Mouse (Mus musculus): Measurements from ENCODE around the gene Brd2.
A peak's percentile ranks its signal among the peaks of the same experiment; 100 is the strongest.

Gene Brd2

DNA sequence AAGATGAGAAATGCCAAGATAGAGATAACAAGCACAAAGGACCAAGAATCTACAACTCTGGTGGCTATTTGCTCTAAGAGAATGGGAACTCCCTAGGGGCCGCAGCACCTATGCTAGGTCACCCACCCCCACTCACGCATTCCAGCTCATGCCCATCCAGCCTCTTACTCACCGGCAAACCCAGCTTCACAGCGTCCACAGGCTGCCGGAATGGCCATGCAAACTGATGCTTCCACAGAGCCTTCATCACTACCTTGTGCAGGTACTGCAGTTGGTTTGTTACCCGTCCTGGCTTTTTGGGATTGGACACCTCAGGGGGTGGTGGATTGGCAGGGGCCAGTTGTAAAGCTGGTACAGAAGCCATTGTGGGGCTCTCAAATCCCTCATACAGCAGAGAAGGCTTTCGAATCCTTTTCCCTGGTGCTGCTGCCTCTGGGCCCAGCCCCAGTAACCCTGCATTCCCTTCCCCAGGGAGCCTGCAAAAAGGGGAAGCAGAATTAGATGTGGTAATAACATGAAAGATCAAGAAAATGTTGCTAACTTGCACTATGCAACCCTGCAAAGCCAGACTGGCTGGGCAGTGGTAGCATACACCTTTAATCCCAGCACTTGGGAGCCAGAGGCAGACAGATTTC is 5.6 kb downstream of the Brd2 start:
- DNase-seq (ENCODE audit: extremely low spot score, low spot score): no peak

DNA sequence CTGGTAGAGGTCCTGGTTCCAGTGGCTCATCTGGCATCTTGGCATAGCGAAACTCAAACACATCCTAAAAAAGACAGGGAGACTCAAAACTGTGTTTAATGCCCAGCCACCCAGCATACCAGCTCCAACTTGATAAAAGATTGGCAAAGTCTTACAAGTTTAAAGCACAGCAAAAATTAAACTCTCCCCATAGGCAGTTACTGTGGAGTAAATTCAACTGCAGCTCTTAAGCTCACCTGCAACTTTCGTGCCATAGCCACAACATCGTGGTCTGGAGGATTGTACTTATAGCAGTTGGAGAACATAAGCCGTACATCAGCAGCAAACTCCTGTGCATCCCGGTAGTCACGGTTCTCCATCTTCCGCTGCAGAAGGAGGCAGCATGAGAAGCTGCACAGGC is 8.3 kb downstream of the Brd2 start:
- no peak for DNase-seq (ENCODE audit: extremely low spot score, low spot score)

DNA sequence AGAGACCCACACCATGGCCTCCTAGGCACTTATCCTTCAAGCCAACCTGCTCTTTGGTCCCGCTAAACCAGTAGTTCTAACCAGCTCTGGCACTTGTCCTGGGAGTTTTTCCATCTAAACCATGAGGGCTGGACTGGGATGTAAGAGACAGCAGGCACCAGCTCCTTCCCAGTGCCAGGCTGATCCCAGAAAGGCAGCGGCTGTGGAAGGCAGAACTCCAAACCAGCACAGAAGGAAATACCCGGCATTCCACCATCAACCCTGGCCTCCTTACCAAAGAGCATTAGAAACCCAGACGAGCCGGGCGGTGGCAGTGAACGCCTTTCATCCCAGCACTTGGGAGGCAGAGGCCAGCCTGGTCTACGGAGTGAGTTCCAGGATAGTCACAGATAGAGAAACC is 12.1 kb downstream of the Brd2 start:
- no peak for DNase-seq (ENCODE audit: extremely low spot score, low spot score)

GRCm38 (mm10) chr17:34109806-34110195 is 12.6 kb downstream of the Brd2 start:
- no peak for DNase-seq (ENCODE audit: extremely low spot score, low spot score)

- no peak for DNase-seq (ENCODE audit: extremely low spot score, low spot score)
These were observed 13.2 kb downstream of the Brd2 start for GRCm38 (mm10) chr17:34109038-34109805.

GRCm38 (mm10) chr17:34108460-34108859 is 14.0 kb downstream of the Brd2 start:
- no peak for DNase-seq (ENCODE audit: extremely low spot score, low spot score)

DNA sequence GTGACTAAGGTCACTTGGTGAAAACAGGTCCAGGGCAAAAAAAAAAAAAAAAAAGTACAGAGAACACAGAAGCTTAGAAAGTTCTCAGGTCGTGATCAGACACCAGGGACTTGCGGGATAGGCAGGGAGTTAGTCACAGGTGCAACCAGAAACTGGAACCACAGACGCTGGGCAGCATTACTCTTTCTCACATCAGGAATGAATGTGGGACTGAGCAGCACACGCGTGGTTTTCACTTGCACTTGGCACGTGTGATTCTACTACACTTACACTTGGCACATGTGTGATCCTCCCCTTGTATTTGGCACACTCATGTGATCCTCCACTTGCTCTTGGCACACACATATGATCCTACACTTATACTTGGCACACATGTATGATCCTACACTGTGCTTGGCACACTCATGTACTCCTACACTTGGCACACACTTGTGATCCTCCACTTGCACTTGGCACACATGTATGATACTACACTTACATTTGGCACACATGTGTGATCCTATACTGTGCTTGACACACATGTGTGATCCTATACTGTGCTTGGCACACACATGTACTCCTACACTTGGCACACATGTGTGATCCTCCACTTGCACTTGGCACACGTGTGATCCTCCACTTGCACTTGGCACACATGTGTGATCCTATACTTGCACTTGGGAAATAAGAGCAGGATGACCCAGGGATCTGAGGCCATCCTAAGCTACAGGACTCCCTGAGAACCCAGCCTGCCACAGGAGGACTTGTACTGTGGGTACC is 15.1 kb downstream of the Brd2 start:
- DNase-seq (ENCODE audit: extremely low spot score, low spot score): no peak

GRCm38 (mm10) chr17:34106555-34106954 is 15.9 kb downstream of the Brd2 start:
- DNase-seq (ENCODE audit: extremely low spot score, low spot score): no peak

GRCm38 (mm10) chr17:34104804-34105203 is 17.6 kb downstream of the Brd2 start:
- no peak for DNase-seq (ENCODE audit: extremely low spot score, low spot score)

- no peak for DNase-seq (ENCODE audit: extremely low spot score, low spot score)
These were observed 19.6 kb downstream of the Brd2 start for GRCm38 (mm10) chr17:34102831-34103230.

DNA sequence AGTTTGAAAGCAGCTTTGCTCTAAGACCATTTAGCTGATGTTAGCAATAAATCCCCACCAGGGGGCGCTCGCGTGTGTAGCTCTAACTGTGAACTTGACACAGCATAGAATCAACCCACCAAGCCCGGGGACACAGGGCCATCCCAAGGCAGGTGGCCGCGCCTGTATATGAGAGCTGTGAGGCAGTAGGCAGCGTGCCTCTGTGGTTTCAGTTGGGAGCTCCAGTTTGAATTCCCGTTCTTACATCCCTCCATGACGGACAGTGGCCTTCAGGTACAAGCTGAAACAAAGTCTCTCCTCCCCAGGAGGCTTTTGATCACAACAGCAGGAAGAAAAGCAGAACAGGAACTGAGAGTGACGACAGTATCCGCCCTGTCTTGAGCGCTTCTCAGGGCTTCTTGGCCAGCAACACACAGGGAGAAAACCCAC is 20.8 kb downstream of the Brd2 start:
- peak; percentile 94 for DNase-seq (ENCODE audit: extremely low spot score, low spot score)

DNA sequence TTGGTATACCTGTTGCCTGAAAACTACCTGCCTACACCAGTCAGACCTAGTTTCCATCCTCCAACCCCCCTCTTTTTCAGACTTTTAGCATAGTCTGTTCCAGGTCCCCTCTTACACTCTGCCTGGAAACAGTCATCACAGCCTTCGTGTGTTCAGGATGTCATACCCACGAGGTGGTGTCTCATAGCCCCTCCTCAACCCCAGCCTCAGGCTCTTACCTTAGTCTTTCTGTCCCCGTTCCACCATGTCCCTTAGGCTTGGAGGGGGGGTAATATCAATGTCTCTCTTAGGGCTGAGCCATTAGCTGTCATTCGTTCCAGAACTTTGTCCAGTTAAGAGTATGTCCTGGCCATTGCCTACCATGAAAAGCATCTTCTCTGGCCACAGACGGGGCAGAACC is 21.2 kb downstream of the Brd2 start:
- no peak for DNase-seq (ENCODE audit: extremely low spot score, low spot score)

GRCm38 (mm10) chr17:34099531-34099930 is 22.9 kb downstream of the Brd2 start:
- DNase-seq (ENCODE audit: extremely low spot score, low spot score): no peak

GRCm38 (mm10) chr17:34098709-34099479 is 23.5 kb downstream of the Brd2 start:
- DNase-seq (ENCODE audit: extremely low spot score, low spot score): no peak

DNA sequence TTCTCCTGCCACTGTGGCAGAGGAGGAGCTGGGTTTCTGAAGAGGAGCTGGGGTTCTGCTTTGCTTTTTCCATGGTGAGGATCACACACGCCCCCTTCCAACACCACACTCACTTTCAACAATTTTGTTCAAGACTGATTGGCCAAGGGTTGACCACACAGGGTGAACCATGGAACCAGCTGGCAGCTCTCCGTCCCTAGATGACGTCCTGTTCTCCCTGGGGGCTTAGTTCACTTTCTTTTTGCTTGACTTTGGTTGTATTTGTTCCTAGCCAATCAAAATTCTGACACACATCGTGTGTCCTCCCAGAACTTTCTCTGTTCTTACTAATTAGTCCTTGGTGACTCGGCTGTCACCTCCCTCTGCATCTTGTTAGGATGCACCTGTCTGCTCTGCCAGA is 25.2 kb downstream of the Brd2 start:
- no peak for DNase-seq (ENCODE audit: extremely low spot score, low spot score)

DNA sequence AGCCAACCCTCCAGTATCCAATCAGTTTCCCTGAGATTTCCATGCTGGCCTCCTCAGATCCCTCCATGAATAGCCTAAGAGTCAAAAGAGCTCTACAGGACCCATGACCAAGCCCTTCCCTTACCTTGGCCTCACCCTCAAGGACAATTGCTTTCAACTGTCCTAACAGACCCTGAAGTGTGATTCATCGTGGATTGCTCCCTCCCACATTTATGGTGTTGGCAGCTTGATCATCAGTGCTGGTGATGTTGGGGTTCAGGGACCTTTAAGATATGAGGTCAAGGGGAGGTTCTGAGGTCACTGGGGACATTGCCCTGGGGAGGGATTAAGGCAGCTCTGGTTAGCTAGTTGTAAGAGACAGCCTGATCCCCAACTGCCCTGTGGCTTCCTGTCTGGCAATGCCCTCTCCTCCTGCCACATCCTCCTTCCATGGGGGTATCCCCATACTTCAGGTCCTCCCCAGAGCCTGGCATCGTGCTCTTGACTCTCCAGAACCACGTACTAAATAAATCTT is 25.9 kb downstream of the Brd2 start:
- DNase-seq (ENCODE audit: extremely low spot score, low spot score): no peak

DNA sequence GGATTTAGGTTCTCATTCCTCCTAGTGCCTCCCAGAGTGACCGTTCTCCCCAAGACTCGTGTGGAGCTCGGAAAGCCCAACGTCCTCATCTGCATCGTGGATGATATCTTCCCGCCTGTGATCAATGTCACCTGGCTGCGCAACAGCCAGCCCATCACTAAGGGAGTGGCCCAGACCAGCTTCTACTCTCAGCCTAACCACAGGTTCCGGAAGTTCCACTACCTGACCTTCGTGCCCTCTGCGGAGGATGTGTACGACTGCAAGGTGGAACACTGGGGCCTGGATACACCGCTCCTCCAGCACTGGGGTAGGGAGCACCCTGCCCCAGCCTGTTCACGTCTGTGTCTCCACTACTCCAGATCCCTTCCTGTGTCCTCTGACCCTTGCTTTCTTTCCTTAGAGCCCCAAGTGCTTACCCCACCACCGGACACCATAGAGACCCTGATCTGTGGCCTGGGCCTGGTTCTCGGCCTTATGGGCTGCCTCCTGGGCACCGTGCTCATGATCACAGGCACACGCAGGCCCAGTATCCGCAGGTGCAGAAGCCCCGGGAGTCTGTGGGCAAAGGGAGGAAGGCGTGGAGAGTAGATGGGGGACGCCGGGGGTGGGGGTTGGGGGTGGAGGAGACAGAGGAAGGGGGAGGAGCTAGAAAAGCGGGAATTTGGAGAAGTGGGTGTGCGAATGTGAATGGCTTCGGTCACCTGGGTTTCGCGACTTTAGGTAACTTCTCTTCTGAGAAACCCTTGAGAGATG is 28.0 kb downstream of the Brd2 start:
- no peak for DNase-seq (ENCODE audit: extremely low spot score, low spot score)

- peak; percentile 76 for DNase-seq (ENCODE audit: extremely low spot score, low spot score)
These were observed 29.1 kb downstream of the Brd2 start for GRCm38 (mm10) chr17:34093199-34093874.

- no peak for DNase-seq (ENCODE audit: extremely low spot score, low spot score)
These were observed 30.1 kb downstream of the Brd2 start, which contains the start of gene H2-Oa for GRCm38 (mm10) chr17:34092197-34092875. Gene H2-Oa (plus strand): TSS chr17:34092340.
